Mouse (Mus musculus) intestine, postnatal 0 days (tissue): ENCODE measurements around the gene Gm20696. TPM values are rescaled to one million over a fixed set of nuclear protein-coding genes. Genes with fewer than 3 reads are reported as not detected.

ENCODE experiments used
- ATAC-seq: fragments of 200-750 bp; cut with Nextera tagmentation; 2 replicates; pipeline ENCODE4 v1.8.0; 2017; ENCODE audit warnings: mild to moderate bottlenecking, moderate TSS enrichment, moderate library complexity
- H3K27ac ChIP-seq: fragments of 300-500 bp; sonication (generic); 2 replicates; pipeline ENCODE4 v1.5.1; 2014; ENCODE audit warnings: mild to moderate bottlenecking, low read depth, low read length, moderate library complexity
- H3K27me3 ChIP-seq: fragments of 300-500 bp; sonication (generic); replicated peaks from 2 replicates; pipeline ENCODE4 v1.6.1; 2014; ENCODE audit warnings: low read length, mixed read lengths; ENCODE audit not compliant: control insufficient read depth, insufficient read depth
- H3K36me3 ChIP-seq: fragments of 300-500 bp; sonication (generic); 2 replicates; pipeline ENCODE4 v1.6.1; 2014; ENCODE audit warnings: mild to moderate bottlenecking, moderate library complexity; ENCODE audit not compliant: control insufficient read depth, insufficient read depth
- H3K4me1 ChIP-seq: fragments of 300-500 bp; sonication (generic); replicated peaks from 2 replicates; pipeline ENCODE4 v1.6.1; 2014; ENCODE audit warnings: antibody characterized with exemption, low read length, mixed read lengths; ENCODE audit not compliant: control insufficient read depth, insufficient read depth
- H3K4me2 ChIP-seq: fragments of 300-500 bp; sonication (generic); replicated peaks from 2 replicates; pipeline ENCODE4 v1.6.1; 2014; ENCODE audit warnings: low read depth, mild to moderate bottlenecking, moderate library complexity
- H3K4me3 ChIP-seq: fragments of 300-500 bp; sonication (generic); 2 replicates; pipeline ENCODE4 v1.5.1; 2014; ENCODE audit warnings: low read depth, low read length
- H3K9ac ChIP-seq: fragments of 300-500 bp; sonication (generic); 2 replicates; pipeline ENCODE4 v1.6.1; 2014; ENCODE audit warnings: mild to moderate bottlenecking, low read depth, low read length
- H3K9me3 ChIP-seq: fragments of 300-500 bp; sonication (generic); 2 replicates; pipeline ENCODE4 v1.6.1; 2016; ENCODE audit warnings: mixed run types; ENCODE audit not compliant: control insufficient read depth
- CTCF ChIP-seq: sonication (generic); IDR thresholded peaks from 2 replicates; pipeline ENCODE4 v1.5.1; 2016; ENCODE audit warnings: low read depth, mild to moderate bottlenecking, control low read depth, antibody characterized with exemption, moderate library complexity
- WGBS: fragments of 180-500 bp; shearing (Covaris S2); extraction: QIAGEN DNeasy Blood & Tissue Kit; methylation state at CpG from one replicate; pipeline ENCODE4 v1.1.7; 2014; 5-methylcytosine and 5-hydroxymethylcytosine counted together
- polyA plus RNA-seq: library from polyadenylated mRNA; unstranded; fragments of >200 nt; fragmentation: Nextera tagmentation; extraction: Ambion mirVana; gene quantifications from 2 replicates; pipeline ENCODE4 v1.2.1, GENCODE M21; 2015

Gm20696 gene
- polyA plus RNA-seq, 1 experiment from 2014 or later: 1.4 TPM

DNA sequence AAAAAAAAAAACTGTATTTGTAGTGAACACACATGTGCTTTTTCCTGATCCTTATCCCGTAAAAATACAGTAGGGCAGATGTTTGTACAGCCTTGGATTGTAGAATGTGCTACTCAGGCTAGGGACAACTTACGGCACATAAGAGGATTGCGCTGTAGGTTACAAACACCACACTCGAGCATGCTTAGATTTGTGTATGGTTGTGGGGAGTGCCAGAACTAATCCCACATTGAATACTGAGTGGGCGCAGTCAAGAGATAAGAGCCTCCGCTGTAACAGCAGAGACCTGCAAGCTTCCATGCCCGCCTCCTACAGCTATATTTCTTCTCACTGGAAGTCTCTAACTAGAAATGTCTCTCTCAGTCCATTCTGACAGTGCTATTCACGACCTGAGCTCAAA is 431.0 kb downstream of the Gm20696 start:
- no peak for ATAC-seq
- TF ChIP-seq CTCF: no peak
- Histone ChIP-seq H3K36me3 (peaks cover 4% of the 10 kb centered on the region; the same call in 1 of the 2 replicates), H3K27ac (no peak overlapping the region), H3K27me3 (no peaks in the 10 kb centered on the region), H3K4me1 (no peaks in the 10 kb centered on the region), H3K4me2 (no peak overlapping the region), H3K9me3 (no peaks in the 10 kb centered on the region), H3K4me3 (no peak overlapping the region), H3K9ac (no peak overlapping the region)
- WGBS: 70% methylated on average over 8 of the region's 8 CpGs

DNA sequence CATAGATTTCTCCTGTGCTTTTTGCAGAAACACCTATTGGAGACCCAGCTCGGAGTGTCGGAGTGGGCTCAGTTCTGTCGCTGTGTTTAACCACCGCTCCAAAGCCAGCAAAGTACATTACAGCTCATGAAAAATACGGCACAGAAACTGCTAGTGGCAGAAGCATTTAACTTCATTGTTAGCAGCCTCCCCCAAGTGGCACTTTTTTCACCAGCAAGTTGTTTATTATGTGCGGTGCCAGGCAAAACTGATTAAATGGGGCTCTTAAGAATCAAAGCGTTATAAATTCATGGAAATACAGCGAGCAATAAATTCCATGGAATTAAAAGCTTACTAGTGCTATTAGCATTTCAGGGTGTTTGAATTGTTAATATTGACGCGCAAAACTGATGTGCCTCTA is 433.2 kb downstream of the Gm20696 start:
- peaks cover 6% of the 10 kb centered on the region; the same call in 1 of the 2 replicates for H3K4me1 ChIP-seq
- 84% methylated on average over 10 of the region's 10 CpGs for WGBS

DNA sequence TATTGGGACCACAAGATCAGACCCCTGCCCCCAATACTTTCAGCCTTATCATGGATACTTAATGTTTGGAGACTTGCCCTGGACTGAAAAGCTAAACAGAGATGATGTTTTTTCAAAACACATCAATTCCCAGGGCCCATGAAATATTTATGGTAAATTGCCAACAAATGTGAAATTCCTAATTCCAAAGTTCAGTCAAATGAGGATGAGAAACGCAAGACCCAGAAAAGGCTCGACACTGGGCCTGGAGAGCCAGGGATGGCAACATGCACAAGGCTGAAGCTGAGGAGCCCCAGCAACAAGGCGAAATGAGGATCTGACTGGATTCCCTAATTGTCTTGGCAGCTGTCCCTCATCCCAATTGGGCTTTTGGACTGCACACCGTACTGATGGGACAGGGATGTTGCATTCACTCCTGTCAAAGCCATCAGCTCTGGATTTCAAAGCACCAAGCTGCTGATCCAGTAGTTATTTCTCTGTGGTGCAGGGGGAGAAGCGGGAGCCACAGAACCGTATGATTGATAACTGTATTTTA is 438.2 kb downstream of the Gm20696 start:
- TF ChIP-seq CTCF: no peak

More for the DNA sequence above, 433.2 kb downstream of the Gm20696 start:
- ATAC-seq: no peak
- Histone ChIP-seq H3K27me3 (no peaks in the 10 kb centered on the region), H3K4me2 (no peak overlapping the region), H3K9ac (no peak overlapping the region), H3K36me3 (peaks cover 4% of the 10 kb centered on the region; the same call in 1 of the 2 replicates), H3K27ac (no peak overlapping the region), H3K4me3 (no peak overlapping the region), H3K9me3 (no peaks in the 10 kb centered on the region)
- TF ChIP-seq CTCF: no peak

DNA sequence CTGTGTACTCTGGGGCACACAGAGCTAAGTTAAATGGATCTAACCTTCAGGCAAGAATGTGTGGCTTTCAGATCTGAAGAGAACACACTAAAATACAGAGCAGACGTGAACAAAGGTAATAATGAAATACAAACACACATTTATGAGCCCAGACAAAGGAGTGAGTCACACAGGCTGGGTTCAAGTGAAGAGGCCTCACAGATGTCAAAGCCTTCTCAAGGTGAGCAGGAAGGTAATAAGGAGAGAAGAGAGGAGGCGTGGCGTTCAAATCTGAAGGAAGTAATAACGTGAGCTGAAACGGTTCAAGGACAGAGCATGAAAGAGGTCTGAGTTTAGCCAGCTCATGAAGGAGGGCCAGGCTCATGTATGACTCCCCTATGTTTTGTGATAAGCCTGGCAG is 445.4 kb downstream of the Gm20696 start:
- no peaks in the 10 kb centered on the region for H3K9me3 ChIP-seq
- ATAC-seq: peak; percentile 81
- 51% methylated on average over 5 of the region's 5 CpGs for WGBS
- H3K36me3 ChIP-seq: no peaks in the 10 kb centered on the region
- H3K27ac ChIP-seq: peak overlapping the region; percentile 62
- H3K4me3 ChIP-seq: no peak overlapping the region
- no peak for TF ChIP-seq CTCF
- 0 out of 2 replicates have a peak overlapping the region, but pooled peaks have one; percentile 10 for H3K4me2 ChIP-seq
- no peaks in the 10 kb centered on the region for H3K27me3 ChIP-seq
- no peak overlapping the region for H3K9ac ChIP-seq
- H3K4me1 ChIP-seq: no peaks in the 10 kb centered on the region

More for the DNA sequence above, 438.2 kb downstream of the Gm20696 start:
- Histone ChIP-seq H3K9ac (no peak overlapping the region), H3K36me3 (0 out of 2 replicates have a peak, but pooled peaks cover 4% of the 10 kb centered on the region), H3K4me1 (peaks cover 6% of the 10 kb centered on the region; the same call in 1 of the 2 replicates), H3K27ac (no peak overlapping the region), H3K27me3 (no peaks in the 10 kb centered on the region), H3K4me2 (no peak overlapping the region), H3K4me3 (no peak overlapping the region), H3K9me3 (no peaks in the 10 kb centered on the region)
- 82% methylated on average over 6 of the region's 6 CpGs for WGBS
- no peak for ATAC-seq

DNA sequence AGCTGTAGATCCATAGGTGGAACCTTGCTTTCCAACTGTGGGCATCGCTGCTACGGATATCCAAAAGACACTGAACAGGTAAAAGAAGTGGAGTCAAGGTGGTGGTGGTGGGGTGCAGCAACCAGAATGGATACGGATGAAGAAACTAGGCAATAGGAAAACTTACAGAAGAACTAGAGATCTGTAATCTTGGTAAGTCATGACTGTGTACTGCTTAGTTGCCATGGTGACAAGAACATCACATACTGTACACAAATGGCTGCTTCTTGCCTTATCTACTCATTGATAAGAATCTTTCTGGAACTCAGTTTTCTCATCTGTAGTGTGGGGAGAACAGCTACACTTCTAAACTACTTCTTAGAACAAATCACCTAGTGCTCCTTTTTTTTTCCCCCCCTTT is 446.1 kb downstream of the Gm20696 start:
- TF ChIP-seq CTCF: no peak
- ATAC-seq: no peak
- 90% methylated on average over 3 of the region's 3 CpGs for WGBS
- no peaks in the 10 kb centered on the region for H3K4me1 ChIP-seq
- no peak overlapping the region for H3K4me3 ChIP-seq
- H3K9ac ChIP-seq: no peak overlapping the region
- H3K36me3 ChIP-seq: no peaks in the 10 kb centered on the region
- no peak overlapping the region for H3K4me2 ChIP-seq
- no peak overlapping the region for H3K27ac ChIP-seq
- no peaks in the 10 kb centered on the region for H3K27me3 ChIP-seq
- no peaks in the 10 kb centered on the region for H3K9me3 ChIP-seq

DNA sequence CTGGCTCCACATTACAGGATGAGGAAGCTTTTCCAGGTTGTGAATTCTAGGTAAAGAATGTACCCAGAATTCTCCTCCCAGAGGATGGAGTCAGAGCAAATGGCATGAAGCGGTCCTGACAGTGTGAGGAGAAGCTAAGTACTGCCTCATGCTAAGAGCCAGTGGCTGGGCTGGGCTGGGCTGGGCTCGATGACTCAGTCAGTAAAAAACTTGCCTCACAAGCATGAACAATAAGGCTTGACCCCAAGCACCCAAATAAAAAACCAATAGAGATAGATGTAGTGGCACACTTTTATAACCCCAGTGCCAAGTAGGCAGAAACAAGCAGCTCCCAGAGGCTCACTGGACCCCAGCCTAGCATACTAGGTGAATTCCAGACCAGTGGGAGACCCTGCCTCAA is 448.8 kb downstream of the Gm20696 start:
- Histone ChIP-seq H3K9ac (no peak overlapping the region), H3K36me3 (peaks cover 5% of the 10 kb centered on the region; the same call in 1 of the 2 replicates), H3K27me3 (no peaks in the 10 kb centered on the region), H3K4me3 (no peak overlapping the region), H3K9me3 (no peaks in the 10 kb centered on the region), H3K27ac (no peak overlapping the region), H3K4me1 (no peaks in the 10 kb centered on the region), H3K4me2 (no peak overlapping the region)
- 45% methylated on average over 2 of the region's 2 CpGs for WGBS
- TF ChIP-seq CTCF: no peak
- no peak for ATAC-seq
